Mouse (Mus musculus) bone marrow macrophage, adult 2 months (primary cell): ENCODE data around the gene Cyyr1.

ENCODE experiments used
- CTCF ChIP-seq: IDR thresholded peaks from 2 replicates; pipeline ENCODE4 v1.5.1; 2012; ENCODE audit warnings: low read depth, mild to moderate bottlenecking, low read length, moderate library complexity
- POLR2A ChIP-seq: IDR thresholded peaks from 2 replicates; pipeline ENCODE4 v1.6.1; 2012; ENCODE audit warnings: mild to moderate bottlenecking, low read depth, low read length, borderline replicate concordance

DNA sequence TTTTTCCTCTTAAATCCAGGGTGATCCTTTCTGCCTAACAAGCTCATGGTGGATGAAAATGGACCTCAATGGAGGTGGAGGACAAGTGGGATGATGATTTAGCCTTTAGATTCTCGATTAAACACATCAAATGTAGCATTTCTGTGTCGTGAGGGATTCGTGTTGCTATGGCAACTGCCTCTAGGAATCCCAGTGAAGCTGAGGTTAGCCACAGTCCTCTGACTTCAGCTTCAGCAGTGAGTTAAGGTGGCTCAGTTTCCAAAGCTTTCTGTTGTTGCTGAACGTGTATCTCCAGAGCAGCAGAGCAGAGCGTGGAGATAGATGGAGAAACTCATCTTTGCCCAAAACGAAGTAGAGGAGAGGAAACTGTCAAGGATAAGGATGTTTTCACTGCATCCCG is 35.6 kb upstream of the Cyyr1 start:
- TF ChIP-seq CTCF = no peak
- no peak for TF ChIP-seq POLR2A
